16 mouse cellular contexts compared by ENCODE assay signal in genomic region chr2:103012782-103013575, GRCm38 (mm10).
A peak's percentile ranks its signal among the peaks of the same experiment; 100 is the strongest.
DNase-seq lines count a peak whose midpoint lies in the region; ATAC-seq and TF ChIP-seq lines count a peak whose summit lies in the region.
"Had no signal": no experiment of that assay in that cellular context is flagged by ENCODE, and none has a peak within 500 bp of the region (broad histone marks: within the 10 kb centered on the region; RNA-seq: fewer than 3 reads in every experiment).

No protein-coding gene starts in this region.

- no peak overlapping the region for H3K4me2 ChIP-seq in hindbrain, postnatal 0 days (ENCODE audit: low read depth, low read length)
- no peak overlapping the region for H3K4me2 ChIP-seq in hindbrain, embryonic 14.5 days (replicated peaks)
- H3K4me2 ChIP-seq in stomach, postnatal 0 days (replicated peaks; ENCODE audit: low read depth), result no peak overlapping the region
- H3K4me2 ChIP-seq: forebrain, embryonic 12.5 days had no signal

- H3K9me3 ChIP-seq in hindbrain, postnatal 0 days (ENCODE audit: low read length), result no peaks in the 10 kb centered on the region
- no peaks in the 10 kb centered on the region for H3K9me3 ChIP-seq in hindbrain, embryonic 14.5 days (ENCODE audit: control insufficient read depth, low read length)
- H3K9me3 ChIP-seq in stomach, postnatal 0 days (ENCODE audit: control insufficient read depth, low read length), result no peaks in the 10 kb centered on the region

- H3K27ac ChIP-seq in hindbrain, postnatal 0 days, result no peak overlapping the region
- no peak overlapping the region for H3K27ac ChIP-seq in hindbrain, embryonic 14.5 days
- no peak overlapping the region for H3K27ac ChIP-seq in thymus, adult 2 months (ENCODE audit: control insufficient read depth, insufficient read depth, low read length)
- H3K27ac ChIP-seq in stomach, postnatal 0 days (replicated peaks), result no peak overlapping the region
- H3K27ac ChIP-seq: forebrain, embryonic 12.5 days had no signal

- no peak overlapping the region for H3K9ac ChIP-seq in hindbrain, postnatal 0 days (replicated peaks; ENCODE audit: low read length)
- H3K9ac ChIP-seq in hindbrain, embryonic 14.5 days, result no peak overlapping the region
- H3K9ac ChIP-seq in stomach, postnatal 0 days (ENCODE audit: low read length), result no peak overlapping the region
- H3K9ac ChIP-seq: forebrain, embryonic 12.5 days had no signal

- no peak for ATAC-seq in hindbrain, postnatal 0 days
- ATAC-seq in hindbrain, embryonic 14.5 days (ENCODE audit: low FRiP score), result no peak
- ATAC-seq in stomach, postnatal 0 days (ENCODE audit: low FRiP score, low TSS enrichment), result no peak

- TF ChIP-seq EP300 in stomach, postnatal 0 days (optimal IDR thresholded peaks at IDR 0.05), result no peak

- 86% methylated on average over 4 of the region's 4 CpGs for WGBS in hindbrain, postnatal 0 days
- 88% methylated on average over 4 of the region's 4 CpGs for WGBS in hindbrain, embryonic 14.5 days
- WGBS in thymus, adult 2 months, result over 99% methylated on average over 4 of the region's 4 CpGs
- 68% methylated on average over 4 of the region's 4 CpGs for WGBS in stomach, postnatal 0 days

- no peaks in the 10 kb centered on the region for H3K4me1 ChIP-seq in hindbrain, postnatal 0 days (ENCODE audit: insufficient read depth, low read length)
- no peaks in the 10 kb centered on the region for H3K4me1 ChIP-seq in hindbrain, embryonic 14.5 days (replicated peaks; ENCODE audit: control insufficient read depth, insufficient read depth, low read length)
- H3K4me1 ChIP-seq in thymus, adult 2 months (replicated peaks; ENCODE audit: control insufficient read depth, insufficient read depth, low read length), result no peaks in the 10 kb centered on the region
- H3K4me1 ChIP-seq in stomach, postnatal 0 days (replicated peaks; ENCODE audit: control insufficient read depth, insufficient read depth), result no peaks in the 10 kb centered on the region

- no peak for DNase-seq in hindbrain, postnatal 0 days (ENCODE audit: low spot score)
- DNase-seq in hindbrain, embryonic 14.5 days (ENCODE audit: low spot score), result no peak
- DNase-seq in thymus, postnatal 0 days (ENCODE audit: low spot score), result peak; percentile 13
- no peak for DNase-seq in thymus, adult 2 months
- peak; percentile 34 for DNase-seq in R1 (ENCODE audit: low read depth, low spot score)
- no peak for DNase-seq in stomach, postnatal 0 days (ENCODE audit: low spot score)
- DNase-seq in testis, postnatal 14 days (ENCODE audit: low spot score), result no peak
- DNase-seq in kidney, adult 11 months, result no peak
- DNase-seq: adrenal gland, adult 8-10 months; cerebellum, adult 8-10 months; gastrocnemius, postnatal 10 days; heart, postnatal 10 days; lung, postnatal 14 days; midbrain, embryonic 14.5 days; right cerebral cortex, adult 18-20 months had no signal

- TF ChIP-seq POLR2A in thymus, adult 2 months (IDR thresholded peaks at IDR 0.05; ENCODE audit: control insufficient read depth, extremely low read depth, insufficient read depth, low read length, poor library complexity), result no peak

- TF ChIP-seq CTCF in hindbrain, postnatal 0 days (IDR thresholded peaks at IDR 0.05; ENCODE audit: low read depth), result peak; percentile 39
- TF ChIP-seq CTCF in thymus, adult 2 months (IDR thresholded peaks at IDR 0.05; ENCODE audit: borderline replicate concordance, control insufficient read depth, extremely low read depth, insufficient read depth, low read length, poor library complexity), result no peak
- TF ChIP-seq CTCF in stomach, postnatal 0 days (IDR thresholded peaks at IDR 0.05; ENCODE audit: low read depth), result peak; percentile 58

- H3K27me3 ChIP-seq in hindbrain, postnatal 0 days (ENCODE audit: insufficient read depth, low read length), result no peaks in the 10 kb centered on the region
- no peaks in the 10 kb centered on the region for H3K27me3 ChIP-seq in hindbrain, embryonic 14.5 days (ENCODE audit: control insufficient read depth, insufficient read depth, low read length)
- H3K27me3 ChIP-seq in thymus, adult 2 months (ENCODE audit: control insufficient read depth, insufficient read depth, low read length), result no peaks in the 10 kb centered on the region
- H3K27me3 ChIP-seq in stomach, postnatal 0 days (ENCODE audit: control insufficient read depth, insufficient read depth, low read length), result no peaks in the 10 kb centered on the region
- H3K27me3 ChIP-seq: forebrain, embryonic 12.5 days had no signal

- H3K4me3 ChIP-seq in hindbrain, postnatal 0 days (ENCODE audit: low read length), result no peak overlapping the region
- no peak overlapping the region for H3K4me3 ChIP-seq in hindbrain, embryonic 14.5 days (replicated peaks; ENCODE audit: low read length)
- H3K4me3 ChIP-seq in thymus, adult 2 months (ENCODE audit: control insufficient read depth, insufficient read depth, low read length), result no peak overlapping the region
- H3K4me3 ChIP-seq in stomach, postnatal 0 days (ENCODE audit: low read depth, low read length), result no peak overlapping the region
- H3K4me3 ChIP-seq: forebrain, embryonic 12.5 days had no signal

- no peaks in the 10 kb centered on the region for H3K36me3 ChIP-seq in hindbrain, postnatal 0 days (ENCODE audit: insufficient read depth, low read length)
- no peaks in the 10 kb centered on the region for H3K36me3 ChIP-seq in hindbrain, embryonic 14.5 days (replicated peaks; ENCODE audit: control insufficient read depth, insufficient read depth)
- H3K36me3 ChIP-seq in thymus, adult 2 months (ENCODE audit: control insufficient read depth, insufficient read depth, low read length), result no peaks in the 10 kb centered on the region
- H3K36me3 ChIP-seq in stomach, postnatal 0 days (ENCODE audit: control insufficient read depth, insufficient read depth, low read length), result no peaks in the 10 kb centered on the region
- H3K36me3 ChIP-seq: forebrain, embryonic 12.5 days had no signal

Comparison
In these comparisons a context has a peak if more than half of its experiments do, and no peak if none do; other contexts are left out.
1. DNase-seq: peak in thymus, postnatal 0 days (single experiment) and R1 (single experiment); none in hindbrain, postnatal 0 days (single experiment), hindbrain, embryonic 14.5 days (single experiment), thymus, adult 2 months (single experiment), stomach, postnatal 0 days (single experiment), testis, postnatal 14 days (single experiment) and kidney, adult 11 months (single experiment).